Mouse (Mus musculus): ENCODE measurements around the gene Map2k6.

DNA sequence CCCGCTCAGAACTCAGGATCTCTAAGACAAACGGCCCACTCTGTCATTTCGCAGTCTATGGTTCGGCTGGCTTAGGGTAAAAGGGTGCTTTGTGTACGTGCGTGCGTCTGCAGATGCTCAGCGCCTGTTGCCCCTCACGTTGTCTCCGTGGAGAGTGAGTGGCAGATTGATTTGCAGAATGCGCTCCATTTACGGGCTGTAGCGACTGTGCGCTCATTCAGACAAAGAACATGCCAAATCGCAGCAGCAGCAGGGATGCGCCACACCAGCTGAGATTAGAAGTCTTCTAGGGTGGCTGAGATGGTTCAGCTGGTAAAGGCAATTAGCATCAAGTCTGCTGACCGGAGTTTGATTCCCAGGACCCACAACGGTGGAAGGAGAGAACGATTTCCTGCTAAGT lies 2.8 kb upstream of the Map2k6 start:
- TF ChIP-seq CTCF (IDR thresholded peaks at IDR 0.05; ENCODE audit: insufficient read depth, low read depth, low read length) = no peak
- no peak for TF ChIP-seq POLR2A (IDR thresholded peaks at IDR 0.05; ENCODE audit: insufficient read depth, low read depth, low read length)
